In the genomic region with DNA sequence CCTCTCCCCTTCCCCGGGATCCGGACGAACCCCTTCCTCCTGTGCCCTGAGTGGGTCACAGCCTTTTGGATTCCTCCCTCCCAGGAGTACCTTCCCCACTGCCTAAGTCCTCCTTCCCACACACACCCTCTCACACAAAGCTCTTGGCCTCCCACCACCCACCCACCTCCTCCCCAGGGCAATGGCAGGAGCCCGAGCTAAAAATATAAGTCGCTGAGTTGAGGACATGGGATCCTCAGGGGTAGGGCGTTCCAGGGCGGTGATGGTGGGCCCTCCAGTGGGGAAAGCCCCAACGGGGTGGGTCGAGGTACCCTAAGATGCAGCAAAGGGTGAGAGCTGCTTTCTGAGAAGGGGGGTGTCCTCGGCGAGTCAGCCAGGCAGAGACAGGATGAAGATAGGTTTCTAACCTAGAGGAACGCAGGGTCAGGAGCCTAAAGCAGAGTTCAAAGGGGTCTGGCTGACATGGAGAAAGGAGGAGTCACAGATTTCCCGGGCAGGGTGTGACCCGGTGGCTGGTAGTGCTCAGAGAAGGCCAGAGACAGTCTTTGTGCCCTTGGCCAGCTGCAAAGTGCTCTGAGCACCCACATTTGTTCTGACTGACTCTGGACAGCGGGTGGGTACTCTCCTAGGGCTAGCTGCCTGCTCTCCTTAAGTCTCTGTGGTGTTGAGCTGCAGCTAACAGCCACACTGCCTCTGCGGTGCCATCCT, we compare ENCODE assay signal across 8 mouse cellular contexts. TPM values are rescaled to one million over a fixed set of nuclear protein-coding genes. Genes with fewer than 3 reads are reported as not detected.
DNase-seq lines count a peak whose midpoint lies in the region; ATAC-seq and TF ChIP-seq lines count a peak whose summit lies in the region.

No protein-coding gene starts in this region.

- 12% methylated on average over 16 of the region's 16 CpGs for WGBS in kidney, embryonic 15.5 days
- 13% methylated on average over 16 of the region's 16 CpGs for WGBS in hindbrain, embryonic 14.5 days
- 15% methylated on average over 16 of the region's 16 CpGs for WGBS in midbrain, postnatal 0 days

- no peak for TF ChIP-seq CTCF in midbrain, postnatal 0 days (IDR thresholded peaks at IDR 0.05)

- ATAC-seq in kidney, embryonic 15.5 days (replicated peaks; ENCODE audit: low FRiP score), result peak; percentile 9; the same call in 1 of the 2 replicates
- peak; percentile 31 for ATAC-seq in hindbrain, embryonic 14.5 days (ENCODE audit: low FRiP score)
- 0 out of 2 replicates have a peak, but pooled peaks have one; percentile 22 for ATAC-seq in midbrain, postnatal 0 days (ENCODE audit: low FRiP score)
- no peak for ATAC-seq in monocyte, adult 5-6 weeks (replicated peaks; ENCODE audit: insufficient number of reproducible peaks, low FRiP score, low TSS enrichment, poor library complexity, severe bottlenecking)

- no peak overlapping the region for H3K27ac ChIP-seq in kidney, embryonic 15.5 days
- H3K27ac ChIP-seq in brown adipose tissue, adult 24 weeks (replicated peaks; ENCODE audit: low read depth, low read length), result peak overlapping the region; percentile 1
- H3K27ac ChIP-seq in hindbrain, embryonic 14.5 days, result no peak overlapping the region
- H3K27ac ChIP-seq in midbrain, postnatal 0 days (ENCODE audit: low read depth, low read length), result no peak overlapping the region

- peak overlapping the region; percentile 54 for H3K4me3 ChIP-seq in kidney, embryonic 15.5 days (replicated peaks)
- peak overlapping the region; percentile 69 for H3K4me3 ChIP-seq in brown adipose tissue, adult 24 weeks (ENCODE audit: insufficient read depth, low read depth, low read length)
- peak overlapping the region; percentile 46 for H3K4me3 ChIP-seq in hindbrain, embryonic 14.5 days (replicated peaks; ENCODE audit: low read length)
- peak overlapping the region; percentile 50 for H3K4me3 ChIP-seq in midbrain, postnatal 0 days (ENCODE audit: low read depth, low read length)

- peak overlapping the region; percentile 66 for H3K9ac ChIP-seq in kidney, embryonic 15.5 days
- H3K9ac ChIP-seq in hindbrain, embryonic 14.5 days, result peak overlapping the region; percentile 75
- H3K9ac ChIP-seq in midbrain, postnatal 0 days (replicated peaks; ENCODE audit: low read length, poor library complexity, severe bottlenecking), result peak overlapping the region; percentile 67

- no peak for DNase-seq in kidney, postnatal 36 days
- DNase-seq in hindbrain, embryonic 14.5 days (ENCODE audit: low spot score), result no peak
- no peak for DNase-seq in midbrain, postnatal 0 days (ENCODE audit: low spot score)
- DNase-seq in cerebellum, adult 9-10 months, result no peak
- DNase-seq in layer of hippocampus, postnatal 10 days (ENCODE audit: low spot score in 2 of 2), result no peak

- H3K9me3 ChIP-seq in kidney, embryonic 15.5 days (replicated peaks), result no peaks in the 10 kb centered on the region
- H3K9me3 ChIP-seq in hindbrain, embryonic 14.5 days (ENCODE audit: control insufficient read depth, low read length), result no peaks in the 10 kb centered on the region
- H3K9me3 ChIP-seq in midbrain, postnatal 0 days (ENCODE audit: low read length), result no peaks in the 10 kb centered on the region

- peak overlapping the region; percentile 99 for H3K4me2 ChIP-seq in kidney, embryonic 15.5 days
- H3K4me2 ChIP-seq in hindbrain, embryonic 14.5 days (replicated peaks), result peak overlapping the region; percentile 92
- H3K4me2 ChIP-seq in midbrain, postnatal 0 days (ENCODE audit: low read depth, low read length, poor library complexity, severe bottlenecking), result peak overlapping the region; percentile 91

- peaks cover 43% of the 10 kb centered on the region for H3K4me1 ChIP-seq in kidney, embryonic 15.5 days
- peaks cover 10% of the 10 kb centered on the region for H3K4me1 ChIP-seq in brown adipose tissue, adult 24 weeks (ENCODE audit: control insufficient read depth, insufficient read depth, insufficient read length, low read length)
- peaks cover 19% of the 10 kb centered on the region for H3K4me1 ChIP-seq in hindbrain, embryonic 14.5 days (replicated peaks; ENCODE audit: control insufficient read depth, insufficient read depth, low read length)
- no peaks in the 10 kb centered on the region for H3K4me1 ChIP-seq in midbrain, postnatal 0 days (ENCODE audit: insufficient read depth, low read length)

- peaks cover 40% of the 10 kb centered on the region for H3K27me3 ChIP-seq in kidney, embryonic 15.5 days
- H3K27me3 ChIP-seq in hindbrain, embryonic 14.5 days (ENCODE audit: control insufficient read depth, insufficient read depth, low read length), result peaks cover 26% of the 10 kb centered on the region
- peaks cover 14% of the 10 kb centered on the region for H3K27me3 ChIP-seq in midbrain, postnatal 0 days (ENCODE audit: insufficient read depth, low read length)

- no peaks in the 10 kb centered on the region for H3K36me3 ChIP-seq in kidney, embryonic 15.5 days
- H3K36me3 ChIP-seq in hindbrain, embryonic 14.5 days (replicated peaks; ENCODE audit: control insufficient read depth, insufficient read depth), result no peaks in the 10 kb centered on the region
- H3K36me3 ChIP-seq in midbrain, postnatal 0 days (ENCODE audit: insufficient read depth, low read length), result no peaks in the 10 kb centered on the region

RNA-seq across cellular contexts. Expression of a gene that starts 0.7 kb away (rescaled TPM):
- polyA plus RNA-seq in kidney, embryonic 15.5 days (2015; fragmentation: Nextera tagmentation; extraction: Ambion mirVana), result 11.6 and 12.4 TPM in 2 replicates
- polyA plus RNA-seq in brown adipose tissue, adult 24 weeks (2012; ENCODE audit: insufficient read depth, insufficient read length, missing spikeins), result 34.5 and 46.5 TPM in 2 replicates
- 5.3 and 5.5 TPM in 2 replicates for polyA plus RNA-seq in hindbrain, embryonic 14.5 days (2014; fragmentation: Nextera tagmentation; extraction: Ambion mirVana)
- 2.0 and 4.1 TPM in 2 replicates for total RNA-seq in midbrain, postnatal 0 days (2014; rRNA removed)
- 8.2 and 9.4 TPM in 2 replicates for polyA plus RNA-seq in midbrain, postnatal 0 days (2015; fragmentation: Nextera tagmentation; extraction: Ambion mirVana)
- total RNA-seq in layer of hippocampus, postnatal 10 days (2021), result 1 to 10 TPM; 2.1 to 2.4 TPM
- 81.5 to 125 TPM (median 102 TPM) in 3 replicates for total RNA-seq in monocyte, adult 5-6 weeks (2017)

RNA-seq across cellular contexts. Expression of a gene that starts 24.0 kb away (rescaled TPM):
- polyA plus RNA-seq in kidney, embryonic 15.5 days (2015; fragmentation: Nextera tagmentation; extraction: Ambion mirVana), result 255 and 266 TPM in 2 replicates
- polyA plus RNA-seq in brown adipose tissue, adult 24 weeks (2012; ENCODE audit: insufficient read depth, insufficient read length, missing spikeins), result 36.7 and 42.7 TPM in 2 replicates
- polyA plus RNA-seq in hindbrain, embryonic 14.5 days (2014; fragmentation: Nextera tagmentation; extraction: Ambion mirVana), result 54.2 and 58.4 TPM in 2 replicates
- 24.0 and 25.4 TPM in 2 replicates for total RNA-seq in midbrain, postnatal 0 days (2014; rRNA removed)
- polyA plus RNA-seq in midbrain, postnatal 0 days (2015; fragmentation: Nextera tagmentation; extraction: Ambion mirVana), result 43.4 and 45.5 TPM in 2 replicates
- total RNA-seq in layer of hippocampus, postnatal 10 days (2021), result 10 to 100 TPM; 17.0 to 19.5 TPM
- total RNA-seq in monocyte, adult 5-6 weeks (2017), result 73.4 to 154 TPM (median 84.8 TPM) in 3 replicates

RNA-seq across cellular contexts. Expression of a gene that starts 31.9 kb away (rescaled TPM):
- polyA plus RNA-seq in kidney, embryonic 15.5 days (2015; fragmentation: Nextera tagmentation; extraction: Ambion mirVana), result 3.8 and 4.8 TPM in 2 replicates
- 12.9 and 13.5 TPM in 2 replicates for polyA plus RNA-seq in brown adipose tissue, adult 24 weeks (2012; ENCODE audit: insufficient read depth, insufficient read length, missing spikeins)
- 1.0 and 1.5 TPM in 2 replicates for polyA plus RNA-seq in hindbrain, embryonic 14.5 days (2014; fragmentation: Nextera tagmentation; extraction: Ambion mirVana)
- 3.6 and 3.7 TPM in 2 replicates for total RNA-seq in midbrain, postnatal 0 days (2014; rRNA removed)
- polyA plus RNA-seq in midbrain, postnatal 0 days (2015; fragmentation: Nextera tagmentation; extraction: Ambion mirVana), result 1.3 TPM in 2 replicates
- total RNA-seq in layer of hippocampus, postnatal 10 days (2021), result 10 to 100 TPM; 80.9 to 91.4 TPM
- 2.1 to 13.1 TPM (median 5.6 TPM) in 3 replicates for total RNA-seq in monocyte, adult 5-6 weeks (2017)

RNA-seq across cellular contexts. Expression of a gene that starts 54.2 kb away (rescaled TPM):
- 53.7 and 56.7 TPM in 2 replicates for polyA plus RNA-seq in kidney, embryonic 15.5 days (2015; fragmentation: Nextera tagmentation; extraction: Ambion mirVana)
- 31.5 and 38.8 TPM in 2 replicates for polyA plus RNA-seq in brown adipose tissue, adult 24 weeks (2012; ENCODE audit: insufficient read depth, insufficient read length, missing spikeins)
- 69.2 and 70.3 TPM in 2 replicates for polyA plus RNA-seq in hindbrain, embryonic 14.5 days (2014; fragmentation: Nextera tagmentation; extraction: Ambion mirVana)
- total RNA-seq in midbrain, postnatal 0 days (2014; rRNA removed), result 201 and 208 TPM in 2 replicates
- 93.1 and 93.3 TPM in 2 replicates for polyA plus RNA-seq in midbrain, postnatal 0 days (2015; fragmentation: Nextera tagmentation; extraction: Ambion mirVana)
- 100 to 1,000 TPM; 182 to 185 TPM for total RNA-seq in layer of hippocampus, postnatal 10 days (2021)
- 151 to 190 TPM (median 176 TPM) in 3 replicates for total RNA-seq in monocyte, adult 5-6 weeks (2017)

RNA-seq across cellular contexts. Expression of a gene that starts 58.1 kb away (rescaled TPM):
- 4.0 and 4.6 TPM in 2 replicates for polyA plus RNA-seq in kidney, embryonic 15.5 days (2015; fragmentation: Nextera tagmentation; extraction: Ambion mirVana)
- polyA plus RNA-seq in brown adipose tissue, adult 24 weeks (2012; ENCODE audit: insufficient read depth, insufficient read length, missing spikeins), result 0.58 and 0.75 TPM in 2 replicates
- polyA plus RNA-seq in hindbrain, embryonic 14.5 days (2014; fragmentation: Nextera tagmentation; extraction: Ambion mirVana), result 2.2 and 4.7 TPM in 2 replicates
- total RNA-seq in midbrain, postnatal 0 days (2014; rRNA removed), result 0.94 and 1.5 TPM in 2 replicates
- polyA plus RNA-seq in midbrain, postnatal 0 days (2015; fragmentation: Nextera tagmentation; extraction: Ambion mirVana), result 1.2 and 1.8 TPM in 2 replicates
- under 1 TPM; 0.33 to 0.80 TPM for total RNA-seq in layer of hippocampus, postnatal 10 days (2021)
- total RNA-seq in monocyte, adult 5-6 weeks (2017), result 4.3 to 8.3 TPM (median 5.6 TPM) in 3 replicates
